Mouse (Mus musculus): ENCODE results near the gene Mitf.

- TF ChIP-seq POLR2A (IDR thresholded peaks at IDR 0.05; ENCODE audit: borderline replicate concordance, extremely low read depth, low read depth, low read length) (no peak), CTCF (IDR thresholded peaks at IDR 0.05; ENCODE audit: insufficient read depth, low read length) (peak; percentile 84)
Observed at GRCm38 (mm10) chr6:97759301-97759700, 47.6 kb upstream of the Mitf start.
